Mouse (Mus musculus) adrenal gland, postnatal 4 days (tissue): Measurements from ENCODE around the gene Ncs1. TPM values are rescaled to one million over a fixed set of nuclear protein-coding genes. Genes with fewer than 3 reads are reported as not detected.

ENCODE experiments used
- DNase-seq, 2 experiments: peaks; one replicate each; pipeline ENCODE4 v3.0.0; 2021 to 2022; ENCODE audit warnings: low spot score in 2 of 2, mixed read lengths in 2 of 2
- long read RNA-seq, 2 experiments: library from polyadenylated mRNA; stranded (forward); transcript quantifications; one replicate each; pipeline ENCODE4 v2.0.0; 2021
- total RNA-seq, 2 experiments: library from RNA; stranded (reverse); gene quantifications; 2 replicates each; pipeline ENCODE4 v1.2.3; 2021

Ncs1 gene
- total RNA-seq: 10 to 100 TPM in 1 of 2 experiments, 1 to 10 TPM in 1; 8.0 to 15.4 TPM
- long read RNA-seq, experiment 1, full-length matches to known transcripts: 4 of 8 reads
- long read RNA-seq, experiment 1, partial matches to known transcripts: 0 of 8 reads
- long read RNA-seq, experiment 1, other reads (novel, unspliced or antisense): 4 of 8 reads
- long read RNA-seq, experiment 2, full-length matches to known transcripts: 3 of 22 reads
- long read RNA-seq, experiment 2, partial matches to known transcripts: 2 of 22 reads
- long read RNA-seq, experiment 2, other reads (novel, unspliced or antisense): 17 of 22 reads

DNA sequence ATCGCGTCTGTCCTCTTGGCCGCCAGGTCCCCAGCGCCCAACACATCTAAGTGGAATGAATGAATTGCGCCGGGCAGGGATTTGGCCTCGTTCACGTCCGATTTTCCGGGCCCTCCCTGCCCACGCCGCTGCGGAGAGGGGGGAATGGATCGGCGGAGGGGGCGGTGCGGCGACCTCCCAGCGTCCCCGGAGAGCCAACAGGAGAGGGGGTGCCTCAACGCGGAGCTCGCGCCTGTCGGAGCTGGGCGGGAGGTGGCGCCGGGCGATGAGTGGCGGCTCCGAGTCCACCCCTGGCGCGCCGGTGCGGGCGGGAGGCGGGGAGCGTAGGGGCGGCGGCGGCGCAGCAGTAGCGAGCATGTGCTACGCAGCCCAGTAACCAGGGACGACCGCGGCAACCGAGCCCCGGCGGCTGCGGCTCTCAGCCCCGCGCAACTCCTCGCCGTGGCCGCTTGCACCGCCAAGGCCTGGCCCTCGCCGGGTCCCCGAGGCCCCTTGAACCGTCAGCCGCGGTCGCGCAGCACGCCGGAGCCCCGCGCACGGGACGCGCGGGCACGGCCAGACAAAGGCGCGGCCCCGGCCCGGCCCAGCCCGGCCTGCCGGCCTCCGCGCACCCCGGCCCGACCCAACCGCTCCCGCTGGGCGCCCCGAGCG is at the start of gene Ncs1:
Gene Ncs1 (plus strand): TSS at position 333 of the 651 bp plus-strand sequence.
- peak in 1 of 2 experiments; percentile 43 for DNase-seq

DNA sequence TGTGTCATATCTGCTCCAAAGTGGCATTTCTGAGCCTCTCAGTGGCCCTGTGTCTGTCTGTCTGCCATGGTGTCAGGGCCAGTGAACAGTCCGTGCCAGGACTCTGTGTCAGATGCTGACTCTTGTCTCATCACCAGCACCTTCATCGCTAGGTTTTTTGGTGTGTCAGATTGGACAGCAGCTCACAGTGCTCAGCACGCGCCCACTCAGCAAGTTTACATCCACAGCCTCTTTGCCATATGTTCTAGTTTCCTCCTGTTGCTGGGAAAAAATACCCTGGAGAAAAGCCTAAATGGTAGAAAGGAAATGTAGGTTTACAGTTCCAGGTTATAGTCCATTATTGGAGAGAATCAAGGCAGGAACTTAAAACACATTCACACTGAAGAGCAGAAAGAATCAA is 47.0 kb upstream of the Ncs1 start:
- no peak for DNase-seq

DNA sequence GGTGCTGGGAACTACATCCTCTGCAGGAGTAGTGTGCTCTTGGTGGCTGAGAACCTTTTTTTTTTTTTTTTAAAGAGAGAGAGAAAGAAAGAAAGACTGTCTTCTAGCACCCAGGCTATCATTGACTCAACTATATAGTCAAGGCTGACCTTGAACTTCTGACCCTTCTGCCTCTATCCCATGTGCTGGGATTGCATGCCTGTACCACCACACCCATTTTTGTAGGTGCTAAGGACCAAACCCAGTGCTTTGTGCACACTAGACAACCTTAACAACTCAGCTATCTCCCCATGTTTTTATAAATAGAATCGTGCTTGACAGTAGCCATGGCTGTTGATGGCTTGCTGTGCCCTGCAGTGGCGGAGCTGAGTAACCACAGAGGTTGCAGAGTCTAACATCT is 45.6 kb upstream of the Ncs1 start:
- no peak for DNase-seq

DNA sequence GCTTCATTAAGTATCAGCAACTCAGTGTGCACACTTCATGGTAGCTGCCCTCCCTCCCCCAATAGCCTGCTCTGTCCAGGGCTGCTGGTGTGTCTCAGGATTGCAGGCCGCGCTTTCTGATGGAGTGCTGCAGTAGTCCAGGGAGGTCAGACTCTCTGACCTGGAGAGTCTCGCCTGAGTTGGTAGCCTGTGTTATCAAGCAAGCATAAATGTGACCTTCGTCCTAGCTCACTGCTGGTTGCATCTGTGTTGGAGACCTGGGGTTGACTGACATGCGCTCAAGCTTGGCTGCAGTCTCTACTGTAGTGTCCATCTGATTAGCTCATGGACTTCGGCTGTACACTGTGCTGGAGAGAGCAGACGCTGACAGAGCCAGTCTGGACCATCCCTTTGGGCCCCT is 43.8 kb upstream of the Ncs1 start:
- DNase-seq: no peak

DNA sequence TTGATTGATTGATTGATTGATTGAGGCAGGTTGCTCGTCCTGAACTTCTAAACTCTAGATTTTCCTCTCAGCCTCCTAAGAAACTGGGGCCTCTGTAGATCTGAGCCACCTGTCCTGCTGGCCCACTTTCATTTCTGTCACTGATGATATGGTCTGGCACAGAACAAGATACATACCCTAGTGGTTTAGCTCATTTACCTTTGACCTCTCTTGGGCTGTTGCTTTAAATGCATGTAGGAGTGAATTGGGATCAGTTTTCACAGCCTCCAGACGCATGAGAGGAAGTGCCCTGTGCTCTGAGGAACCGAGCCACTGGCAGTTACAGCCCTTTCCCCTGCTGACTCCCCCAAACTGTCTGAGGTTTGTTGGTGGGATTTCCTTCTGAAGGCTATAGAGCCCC is 43.3 kb upstream of the Ncs1 start:
- no peak for DNase-seq

DNA sequence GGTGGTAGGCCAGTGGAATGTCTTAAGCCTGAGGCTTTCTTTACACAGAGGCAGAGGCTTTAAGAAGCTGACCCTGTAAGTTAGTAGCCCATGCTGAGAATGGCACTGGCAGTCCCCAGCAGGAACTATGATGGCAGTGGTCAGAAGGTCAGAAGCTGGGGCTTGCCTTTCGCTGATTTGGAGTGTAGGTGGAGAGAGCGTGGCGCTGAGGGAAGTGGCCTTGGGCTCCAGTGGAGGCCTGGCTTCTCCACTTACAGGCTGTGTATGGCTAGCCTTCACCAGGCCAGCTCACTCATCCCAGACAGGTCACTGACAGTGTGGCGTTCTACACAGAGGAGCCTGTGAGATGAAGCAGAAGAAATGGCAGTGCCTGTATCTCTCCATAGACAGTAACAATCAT is 42.7 kb upstream of the Ncs1 start:
- DNase-seq: no peak

DNA sequence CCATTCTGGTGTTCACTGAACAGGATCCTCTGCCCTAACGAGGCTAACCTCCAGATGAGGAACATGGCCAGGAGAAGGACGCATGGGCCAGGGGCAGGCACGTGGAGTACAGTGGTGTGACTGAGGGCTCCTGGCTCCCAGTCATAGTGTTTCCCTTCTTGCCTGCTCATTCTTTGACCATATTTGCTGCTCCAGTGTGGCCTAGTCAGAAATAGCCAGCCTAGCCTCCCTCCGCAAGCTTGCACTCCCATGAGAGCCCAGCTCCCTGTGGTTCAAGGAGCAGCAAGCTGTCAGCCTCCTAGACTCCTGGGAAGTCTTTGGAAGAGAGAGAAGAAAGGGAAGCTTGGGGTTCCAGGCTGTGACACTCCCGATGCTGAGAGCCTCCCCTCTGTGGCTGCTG is 40.9 kb upstream of the Ncs1 start:
- no peak for DNase-seq

DNA sequence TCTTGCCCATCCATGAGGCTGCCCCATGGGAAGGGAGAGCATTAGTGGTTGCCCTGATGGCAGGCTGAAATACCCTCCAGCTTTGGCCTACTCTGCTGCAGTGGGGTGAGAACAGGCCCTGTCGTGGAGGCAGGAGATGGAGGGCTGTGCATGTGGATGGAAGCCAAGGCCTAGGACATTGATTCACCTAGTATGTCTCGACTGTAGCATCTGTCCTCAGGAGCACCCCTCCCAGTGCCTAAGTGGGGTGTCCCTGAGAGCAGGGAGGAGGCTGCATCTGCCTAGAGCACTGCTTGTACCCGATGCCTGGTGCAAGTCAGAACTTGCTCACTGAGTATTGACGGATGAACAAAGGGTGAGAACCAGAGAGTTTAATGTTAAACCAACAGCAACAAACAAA is 39.4 kb upstream of the Ncs1 start:
- no peak for DNase-seq

DNA sequence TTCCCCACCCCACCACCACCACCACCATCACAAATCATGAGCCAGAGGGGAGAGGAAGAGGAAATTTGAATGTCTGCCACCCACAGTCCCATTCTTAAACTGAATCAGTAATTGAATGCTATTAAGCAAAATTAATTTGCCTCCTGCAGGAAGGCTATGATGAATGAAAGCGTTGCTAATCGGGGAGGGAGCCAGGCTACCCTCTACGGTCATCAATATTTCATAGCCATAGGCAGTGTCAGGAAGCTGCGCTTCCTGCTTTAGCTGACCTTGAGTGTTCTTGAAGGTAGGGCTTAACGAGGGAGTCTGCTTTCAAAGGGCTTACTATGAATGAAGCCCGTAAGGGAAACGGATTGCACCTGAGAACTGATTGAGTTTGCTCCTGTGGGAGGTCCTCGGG is 38.7 kb upstream of the Ncs1 start:
- DNase-seq: no peak

DNA sequence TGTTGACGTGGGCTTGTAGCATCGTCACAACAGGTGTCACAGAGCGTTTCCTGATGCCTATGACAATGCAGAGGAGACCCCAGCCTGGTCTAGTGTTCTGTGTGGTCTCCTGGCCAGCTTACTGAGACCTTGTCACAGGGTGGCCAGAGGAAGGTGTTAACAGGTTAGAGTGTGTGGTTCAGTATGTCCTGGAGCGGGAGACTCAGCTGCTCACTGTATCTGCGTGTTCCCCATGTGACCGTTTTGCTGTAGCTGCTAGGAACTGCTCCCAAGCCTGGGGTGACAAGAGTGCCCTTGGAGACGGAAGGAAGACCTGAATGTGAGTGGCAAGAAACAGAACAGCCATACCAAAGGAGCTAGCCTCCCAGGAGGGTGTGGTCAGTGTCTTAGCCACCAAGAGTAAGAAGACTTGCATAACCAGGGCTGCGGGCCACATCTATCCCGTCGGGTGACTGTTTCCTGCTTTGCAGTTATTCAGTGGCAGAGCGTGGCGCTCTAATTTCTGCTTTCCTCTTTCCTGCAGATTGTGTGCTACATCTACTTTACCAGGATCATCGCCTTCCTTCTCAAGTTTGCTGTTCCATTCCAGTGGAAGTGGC is 37.0 kb upstream of the Ncs1 start:
- no peak for DNase-seq

DNA sequence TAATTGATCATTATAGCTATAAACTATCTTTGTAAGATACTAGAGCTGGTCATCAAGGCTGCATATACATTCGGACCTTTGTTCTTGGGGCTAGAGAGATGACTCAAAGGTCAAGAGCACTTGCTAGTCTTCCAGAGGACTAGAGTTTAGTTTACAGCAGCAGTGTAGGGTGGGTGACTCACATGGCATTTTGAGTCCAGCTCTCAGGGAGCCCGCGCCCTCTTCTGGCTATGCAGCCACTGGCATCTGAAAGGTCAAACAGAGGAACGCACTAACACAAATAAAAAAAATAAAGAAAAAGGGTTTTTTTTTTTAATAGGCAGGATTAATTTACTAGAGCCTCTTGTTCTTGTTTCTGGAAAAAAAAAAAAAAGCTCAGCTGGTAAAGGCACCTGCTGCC is 36.1 kb upstream of the Ncs1 start:
- DNase-seq: no peak

DNA sequence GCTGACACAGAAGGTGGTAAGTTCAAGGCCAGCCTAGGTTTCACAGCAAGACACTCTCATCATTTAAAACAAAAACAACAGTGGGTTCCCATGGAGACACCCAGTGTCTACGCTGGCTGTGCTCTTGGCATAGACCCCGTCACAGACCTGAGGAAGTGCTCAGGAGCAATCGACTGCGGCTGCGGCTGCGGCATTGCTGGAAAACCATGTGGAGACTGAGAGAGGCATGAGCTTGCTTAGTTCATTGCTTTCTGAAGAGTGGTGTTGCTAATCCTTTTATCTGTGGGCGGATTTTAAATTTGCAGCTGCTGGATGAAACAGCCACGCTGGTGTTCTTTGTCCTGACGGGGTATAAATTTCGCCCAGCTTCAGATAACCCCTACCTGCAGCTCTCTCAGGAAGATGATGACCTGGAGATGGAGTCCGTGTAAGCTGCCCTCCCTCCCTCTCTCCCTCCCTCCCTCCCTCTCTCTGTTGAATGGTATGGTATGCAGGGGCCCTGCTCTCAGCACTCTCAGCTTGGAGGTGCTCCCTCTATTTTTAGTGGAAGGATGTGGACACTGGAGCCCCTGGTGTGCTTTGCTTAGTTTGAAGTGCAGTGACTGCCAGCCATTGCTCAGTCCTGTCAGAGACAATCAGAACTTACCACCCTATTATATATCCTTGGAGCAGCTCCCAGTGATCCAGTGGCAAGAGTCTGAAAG is 35.3 kb upstream of the Ncs1 start:
- DNase-seq: no peak

DNA sequence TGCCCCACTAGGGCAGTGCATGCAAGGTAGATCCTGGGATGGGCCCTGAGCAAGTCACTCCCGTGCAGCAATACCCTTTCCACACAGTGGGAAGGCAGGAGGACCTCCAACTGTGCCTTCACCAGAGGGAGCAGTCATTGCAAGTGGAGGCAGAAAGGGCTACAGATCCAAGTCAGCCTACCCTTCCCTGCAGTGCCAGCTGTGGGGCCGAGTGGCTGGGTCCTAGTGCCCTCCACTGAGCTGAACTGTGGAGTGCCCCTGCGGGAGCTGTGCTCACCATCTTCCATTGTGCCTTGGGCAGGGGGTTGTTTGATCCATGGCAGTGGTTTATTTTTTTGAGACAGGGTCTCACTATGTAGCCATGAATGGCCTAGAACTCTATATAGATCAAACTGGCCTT is 34.4 kb upstream of the Ncs1 start:
- no peak for DNase-seq

DNA sequence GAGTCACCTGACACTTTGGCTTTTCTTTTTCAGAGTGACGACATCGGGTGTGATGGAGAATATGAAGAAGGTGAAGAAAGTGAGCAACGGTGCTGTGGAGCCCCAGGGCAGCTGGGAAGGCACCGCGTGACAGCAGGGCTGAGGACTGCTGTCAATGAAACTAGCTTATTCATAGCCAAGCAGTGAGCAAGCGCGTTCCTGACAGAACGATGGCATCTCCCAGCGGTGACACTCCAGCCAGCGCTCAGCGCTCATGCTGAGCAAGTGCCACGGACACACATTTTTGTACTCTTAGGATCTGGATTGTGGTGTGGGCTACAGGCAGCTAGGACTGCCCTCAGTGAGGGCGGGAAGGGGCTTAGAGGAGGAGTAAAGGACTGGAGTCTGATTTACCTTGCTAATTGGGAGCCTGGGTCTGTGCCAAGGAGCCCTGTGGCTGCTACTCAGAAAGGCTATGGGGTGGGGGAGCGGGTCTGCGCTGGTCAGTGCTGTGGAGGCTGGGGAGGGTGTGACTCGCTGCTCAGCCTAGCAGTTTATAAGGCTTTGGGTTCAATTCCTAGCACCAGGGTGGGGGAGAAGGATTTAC is 31.3 kb upstream of the Ncs1 start:
- no peak for DNase-seq

DNA sequence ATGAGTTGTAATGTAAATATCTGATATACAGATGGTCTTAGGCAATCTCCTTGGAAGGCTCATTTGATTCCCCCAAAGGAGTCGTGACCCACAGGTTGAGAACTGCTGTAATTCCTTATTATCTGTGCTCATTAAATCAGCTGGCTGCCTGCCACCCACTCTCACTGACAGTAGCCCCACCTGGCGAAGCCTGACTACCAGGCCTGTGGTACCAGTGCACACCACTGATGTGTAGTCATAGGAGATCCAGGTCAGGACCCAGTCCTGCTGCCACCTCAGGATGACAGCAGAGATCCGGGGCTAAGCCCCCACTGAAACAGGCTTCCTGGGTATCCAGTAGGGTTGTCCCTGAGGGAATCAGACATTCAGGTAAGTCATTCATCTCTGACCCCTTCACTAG is 27.0 kb upstream of the Ncs1 start:
- no peak for DNase-seq

DNA sequence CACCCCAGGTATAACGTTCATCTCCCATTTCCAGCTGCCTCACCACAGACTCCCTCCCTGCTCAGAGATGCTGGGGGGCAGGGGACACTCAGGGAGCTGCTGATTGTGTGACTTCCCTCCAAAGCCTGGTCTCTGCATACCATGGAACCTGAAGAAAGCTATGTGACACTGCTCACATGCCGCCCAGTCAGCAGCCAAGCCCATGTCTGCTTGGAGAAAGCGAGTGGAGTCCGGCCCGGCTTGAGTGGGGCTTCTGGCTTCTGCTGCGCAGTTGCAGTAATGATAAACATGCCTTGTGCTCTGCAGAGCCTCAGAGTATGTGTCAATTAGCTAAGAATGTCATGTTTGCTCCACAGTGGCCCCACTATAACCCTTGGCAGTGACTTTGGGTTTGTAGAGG is 26.2 kb upstream of the Ncs1 start:
- no peak for DNase-seq

DNA sequence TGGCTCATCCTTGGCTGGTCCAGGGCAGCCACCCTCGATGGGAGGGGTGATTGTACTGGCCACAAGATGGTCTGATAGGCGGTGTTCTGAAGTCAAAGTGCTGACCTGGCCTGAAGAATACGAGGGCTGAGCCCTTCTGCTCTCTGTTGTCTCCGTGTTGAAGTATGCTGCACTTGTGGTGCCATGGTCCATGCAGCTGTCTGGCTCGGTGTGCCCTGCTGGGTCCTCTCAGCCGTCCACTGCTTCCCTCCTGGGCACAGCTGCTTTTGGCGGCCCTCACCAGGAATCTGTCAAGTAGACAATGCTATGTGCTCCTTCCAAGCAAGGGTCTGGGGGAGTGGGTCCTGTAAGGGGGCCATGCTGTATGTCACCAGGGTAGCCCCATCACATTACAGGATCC is 24.8 kb upstream of the Ncs1 start:
- no peak for DNase-seq

DNA sequence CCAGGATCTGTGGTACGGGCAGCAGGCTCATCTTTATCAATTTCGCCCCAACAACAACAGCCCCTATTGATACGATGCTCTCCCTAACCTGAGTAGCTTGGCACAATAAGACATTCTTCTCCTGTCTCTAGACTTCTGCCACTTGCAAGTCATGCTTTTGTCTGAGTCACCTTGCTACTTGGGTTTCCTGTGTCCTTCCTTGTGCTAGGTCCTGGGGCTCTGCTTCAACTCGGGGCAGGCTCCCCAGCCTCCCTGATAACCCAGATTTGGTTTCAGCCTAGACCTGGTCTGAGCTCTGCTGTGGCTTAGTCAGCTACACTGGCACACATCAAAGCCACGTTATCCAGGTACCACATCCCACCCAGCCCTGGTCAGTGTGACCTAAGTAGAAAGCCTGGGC is 24.0 kb upstream of the Ncs1 start:
- DNase-seq: no peak

DNA sequence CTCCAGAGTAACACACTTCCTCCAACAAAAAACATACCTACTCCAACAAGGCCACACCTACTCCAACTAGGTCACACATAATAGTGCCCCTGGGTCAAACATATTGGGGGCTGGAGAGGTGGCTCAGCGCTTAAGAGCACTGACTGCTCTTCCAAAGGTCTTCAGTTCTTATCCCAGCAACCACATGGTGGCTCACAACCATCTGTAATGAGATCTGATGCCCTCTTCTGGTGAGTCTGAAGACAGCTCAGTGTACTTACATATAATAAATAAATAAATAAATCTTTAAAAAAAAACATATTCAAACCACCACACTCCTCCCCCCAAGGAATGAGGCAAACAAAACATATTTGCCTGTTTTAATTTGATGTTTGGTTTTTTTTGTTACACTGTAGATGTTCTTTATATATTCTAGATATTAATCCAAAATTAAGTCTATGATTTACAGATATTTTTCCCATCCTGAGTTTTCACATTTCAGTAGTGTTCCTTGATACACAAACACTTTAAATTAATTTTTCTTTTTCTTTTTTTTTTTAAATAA is 16.8 kb upstream of the Ncs1 start:
- DNase-seq: no peak

DNA sequence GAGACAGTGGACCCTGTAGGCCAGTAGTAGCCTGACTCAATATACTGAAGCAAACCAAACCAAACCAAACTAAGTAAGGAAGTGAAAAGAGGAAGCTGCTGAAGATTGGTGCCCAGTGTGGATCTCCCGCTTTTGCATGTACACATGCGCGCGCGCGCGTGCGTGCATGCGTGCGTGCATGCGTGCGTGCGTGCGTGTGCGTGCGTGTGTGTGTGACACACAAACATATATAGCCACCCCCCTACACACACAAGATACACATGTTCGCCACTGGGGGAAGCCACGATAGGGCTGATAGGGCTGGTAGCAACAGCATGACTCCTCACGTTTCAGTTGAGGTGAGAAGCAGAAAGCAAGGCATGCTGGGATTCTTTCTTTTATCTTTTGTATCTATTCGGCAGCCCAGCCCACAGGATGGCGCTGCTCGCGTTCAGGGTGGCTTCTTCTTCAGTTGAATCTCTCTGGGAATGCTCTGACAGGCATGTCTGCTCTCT is 6.4 kb upstream of the Ncs1 start:
- no peak for DNase-seq

DNA sequence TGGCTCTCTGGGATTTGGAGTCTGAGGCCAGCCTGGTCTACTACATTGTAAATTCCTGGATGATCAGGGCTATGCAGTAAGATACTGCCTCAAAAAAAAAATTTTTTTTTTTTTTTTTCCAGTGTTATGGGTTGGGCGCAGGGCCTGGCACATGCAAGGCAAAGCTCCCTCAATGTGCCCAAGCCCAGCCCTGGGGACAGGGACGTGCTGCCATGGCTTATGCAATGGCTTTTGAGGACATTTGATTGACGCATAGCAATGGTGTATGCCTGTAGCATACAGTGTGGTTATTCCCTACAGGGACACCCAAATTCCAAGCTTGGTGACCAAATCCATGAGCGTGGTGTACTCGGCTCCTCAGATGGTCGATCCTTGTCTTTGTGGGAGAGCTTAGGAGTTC is 5.8 kb upstream of the Ncs1 start:
- DNase-seq: no peak
